Mouse (Mus musculus) forelimb bud, embryonic 11.5 days (tissue): ENCODE data around the gene Glmn.
A peak's percentile ranks its signal among the peaks of the same experiment; 100 is the strongest.

Experiments used
- DNase-seq: peaks from one replicate; pipeline ENCODE4 v3.0.0-alpha.2; 2012; ENCODE audit warnings: low read depth, low spot score

Glmn gene

DNA sequence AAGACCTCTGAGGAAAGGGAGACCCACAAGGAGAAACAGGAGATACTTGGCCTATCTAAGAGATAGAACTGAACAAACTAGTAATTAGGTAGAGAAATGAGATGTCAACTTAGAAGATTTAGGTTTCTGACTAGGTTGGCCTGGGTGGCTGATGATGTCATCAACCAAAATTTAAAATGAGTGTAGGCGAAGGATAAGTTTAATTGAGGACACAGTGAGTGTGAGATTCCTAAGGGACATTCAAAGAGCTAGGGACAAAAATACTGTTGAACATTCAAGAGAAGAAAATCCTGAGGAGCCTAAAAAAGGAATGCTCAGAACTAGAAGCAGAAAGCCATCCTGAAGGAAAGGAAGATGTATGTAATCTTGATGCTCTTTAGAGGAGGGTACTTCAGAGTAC lies 81.6 kb downstream of the Glmn start:
- no peak for DNase-seq

DNA sequence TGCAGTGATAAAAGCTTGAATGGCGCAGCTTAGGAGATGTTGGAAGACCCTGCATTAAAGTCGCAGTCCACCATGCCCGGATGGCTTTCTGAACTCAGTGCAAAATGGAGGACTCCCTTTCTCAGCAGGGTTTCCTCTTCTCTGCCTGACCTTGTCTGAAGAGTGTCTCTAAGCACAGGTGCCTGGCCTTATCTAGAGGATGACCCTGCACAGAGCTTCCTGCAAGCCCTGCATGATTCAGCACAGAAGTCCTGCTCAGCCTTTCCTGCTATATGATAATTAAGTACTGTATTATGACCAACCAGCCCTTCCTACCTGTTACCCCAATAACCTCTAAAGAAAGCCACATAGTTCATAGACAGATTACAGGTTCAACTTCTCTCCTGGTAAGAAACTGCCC lies 82.2 kb downstream of the Glmn start:
- no peak for DNase-seq

DNA sequence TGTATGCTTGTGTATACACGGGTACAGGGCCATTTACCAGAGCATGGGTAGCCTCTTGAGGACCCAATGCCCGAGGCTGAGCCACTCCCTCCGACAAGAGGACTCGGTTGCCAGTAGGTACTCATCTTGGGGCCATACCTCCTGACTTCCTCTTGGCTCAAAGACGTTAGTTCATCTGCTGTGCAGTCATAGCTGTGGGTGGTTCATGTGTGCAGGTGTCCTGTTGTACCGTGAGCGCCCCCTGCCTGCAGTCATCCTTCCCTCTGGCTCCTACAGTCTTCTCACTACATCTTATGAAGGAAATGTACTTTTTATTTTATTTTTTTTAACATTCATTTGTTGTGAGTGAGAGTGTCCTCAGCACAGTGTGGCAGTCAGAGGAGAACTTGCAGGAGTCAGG lies 84.1 kb downstream of the Glmn start:
- DNase-seq: peak; percentile 42

- DNase-seq: no peak
Measured at GRCm38 (mm10) chr5:107511326-107511725, 86.4 kb downstream of the Glmn start.

DNA sequence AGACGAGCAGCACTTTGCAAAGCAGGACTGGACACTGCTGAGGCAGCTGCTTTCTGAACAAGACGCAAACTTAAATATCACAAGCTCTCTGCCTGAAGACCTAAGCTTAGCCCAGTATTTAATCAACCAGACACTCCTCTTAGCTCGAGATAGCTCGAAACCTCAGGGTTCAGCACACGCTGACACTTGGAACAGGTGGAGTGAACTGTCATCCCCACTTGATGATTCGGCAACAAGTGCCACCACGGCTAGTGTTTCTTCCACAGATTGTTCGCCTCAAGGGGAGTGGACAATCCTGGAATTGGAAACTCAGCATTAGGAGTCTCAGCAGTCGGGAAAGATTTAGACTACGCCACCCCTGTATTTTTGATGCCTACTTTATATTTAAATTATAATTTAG lies 87.2 kb downstream of the Glmn start:
- DNase-seq: no peak

- no peak for DNase-seq
Measured at GRCm38 (mm10) chr5:107507321-107507720, 90.4 kb downstream of the Glmn start, which contains the start of gene Gm42669. TSS of gene Gm42669 (plus strand) at chr5:107507621.

- no peak for DNase-seq
Measured at GRCm38 (mm10) chr5:107500741-107501140, 96.9 kb downstream of the Glmn start.

- DNase-seq: no peak
Measured at GRCm38 (mm10) chr5:107499891-107500535, 97.7 kb downstream of the Glmn start.
